Mouse (Mus musculus) liver, embryonic 15.5 days (tissue): ENCODE data around the gene Gsdma2. TPM values are rescaled to one million over a fixed set of nuclear protein-coding genes. Genes with fewer than 3 reads are reported as not detected.
"Not testable (repeated sequence)": the region's sequence is repeated elsewhere in the genome, so short reads cannot be mapped to it uniquely, and the experiment has no call there.

ENCODE experiments used
- ATAC-seq: fragments of 200-750 bp; cut with Nextera tagmentation; 2 replicates; pipeline ENCODE4 v1.8.0; 2017; ENCODE audit warnings: moderate number of reproducible peaks, mild to moderate bottlenecking, moderate library complexity; ENCODE audit not compliant: insufficient read depth
- H3K27ac ChIP-seq: fragments of 300-500 bp; sonication (generic); replicated peaks from 2 replicates; pipeline ENCODE4 v1.5.1; 2015; ENCODE audit warnings: mild to moderate bottlenecking, inconsistent platforms
- H3K27me3 ChIP-seq: fragments of 300-500 bp; sonication (generic); 2 replicates; pipeline ENCODE4 v1.6.1; 2015; ENCODE audit warnings: mild to moderate bottlenecking, inconsistent platforms
- H3K36me3 ChIP-seq: fragments of 300-500 bp; sonication (generic); replicated peaks from 2 replicates; pipeline ENCODE4 v1.6.1; 2015; ENCODE audit warnings: moderate library complexity, mild to moderate bottlenecking, inconsistent platforms
- H3K4me1 ChIP-seq: fragments of 300-500 bp; sonication (generic); replicated peaks from 2 replicates; pipeline ENCODE4 v1.6.1; 2015; ENCODE audit warnings: inconsistent platforms
- H3K4me2 ChIP-seq: fragments of 300-500 bp; sonication (generic); 2 replicates; pipeline ENCODE4 v1.6.1; 2015; ENCODE audit warnings: moderate library complexity, mild to moderate bottlenecking, inconsistent platforms
- H3K4me3 ChIP-seq: fragments of 300-500 bp; sonication (generic); replicated peaks from 2 replicates; pipeline ENCODE4 v1.5.1; 2015; ENCODE audit warnings: mild to moderate bottlenecking, inconsistent platforms
- H3K9ac ChIP-seq: fragments of 300-500 bp; sonication (generic); 2 replicates; pipeline ENCODE4 v1.6.1; 2015; ENCODE audit warnings: moderate library complexity, mild to moderate bottlenecking, inconsistent platforms
- H3K9me3 ChIP-seq: fragments of 300-500 bp; sonication (generic); replicated peaks from 2 replicates; pipeline ENCODE4 v1.6.1; 2016; ENCODE audit warnings: inconsistent platforms
- WGBS: fragments of 180-500 bp; shearing (Covaris S2); methylation state at CpG from one replicate; pipeline ENCODE4 v1.1.7; 2015; ENCODE audit warnings: mixed read lengths; ENCODE audit not compliant: insufficient replicate concordance; 5-methylcytosine and 5-hydroxymethylcytosine counted together
- polyA plus RNA-seq: library from polyadenylated mRNA; unstranded; fragments of >200 nt; fragmentation: Nextera tagmentation; extraction: Ambion mirVana; gene quantifications from 2 replicates; pipeline ENCODE4 v1.2.1, GENCODE M21; 2015

The Gsdma2 gene
- not detected in 2 replicates for polyA plus RNA-seq

- Histone ChIP-seq H3K9me3 (no peaks in the 10 kb centered on the region), H3K4me2 (no peak within 1 kb of the TSS), H3K36me3 (no peaks in the 10 kb centered on the region), H3K27ac (no peak within 1 kb of the TSS), H3K27me3 (peaks cover 18% of the 10 kb centered on the region; the same call in 1 of the 2 replicates), H3K4me1 (no peaks in the 10 kb centered on the region), H3K9ac (no peak within 1 kb of the TSS), H3K4me3 (no peak within 1 kb of the TSS)
- 19% methylated on average over 2 of the region's 2 CpGs for WGBS
- ATAC-seq: no peak
Measured at GRCm38 (mm10) chr11:98646459-98646858, at the start of gene Gsdma2. Gene Gsdma2, plus strand, starts transcription at chr11:98646759.

- no peak overlapping the region for H3K4me2 ChIP-seq
- peaks cover 15% of the 10 kb centered on the region for H3K4me1 ChIP-seq
- H3K9ac ChIP-seq: no peak overlapping the region
- ATAC-seq: no peak
- H3K4me3 ChIP-seq: no peak overlapping the region
- WGBS: 20% methylated on average over 6 of the region's 6 CpGs
- no peak overlapping the region for H3K27ac ChIP-seq
- peaks cover 62% of the 10 kb centered on the region for H3K27me3 ChIP-seq
- no peaks in the 10 kb centered on the region for H3K9me3 ChIP-seq
- H3K36me3 ChIP-seq: no peaks in the 10 kb centered on the region
Measured at GRCm38 (mm10) chr11:98597363-98597762, 49.2 kb upstream of the Gsdma2 start.

- H3K27ac ChIP-seq: no peak within 1 kb of the TSS
- 73% methylated on average over 8 of the region's 8 CpGs for WGBS
- no peak for ATAC-seq
Measured at GRCm38 (mm10) chr11:98597991-98598390, 48.6 kb upstream of the Gsdma2 start, which contains the start of gene Lrrc3c. Gene Lrrc3c, plus strand, starts transcription at chr11:98598291.

GRCm38 (mm10) chr11:98598851-98599290 is 47.7 kb upstream of the Gsdma2 start:
- Histone ChIP-seq H3K36me3 (no peaks in the 10 kb centered on the region), H3K4me1 (peaks cover 11% of the 10 kb centered on the region), H3K27ac (no peak overlapping the region), H3K4me2 (no peak overlapping the region), H3K9ac (no peak overlapping the region), H3K27me3 (peaks cover 71% of the 10 kb centered on the region), H3K4me3 (no peak overlapping the region), H3K9me3 (no peaks in the 10 kb centered on the region)
- ATAC-seq: no peak
- WGBS: 54% methylated on average over 18 of the region's 18 CpGs

More at GRCm38 (mm10) chr11:98597991-98598390, 48.6 kb upstream of the Gsdma2 start, which contains the start of gene Lrrc3c:
- Histone ChIP-seq H3K27me3 (peaks cover 63% of the 10 kb centered on the region), H3K4me3 (no peak within 1 kb of the TSS), H3K4me2 (no peak within 1 kb of the TSS), H3K9me3 (no peaks in the 10 kb centered on the region), H3K36me3 (no peaks in the 10 kb centered on the region), H3K4me1 (peaks cover 11% of the 10 kb centered on the region), H3K9ac (no peak within 1 kb of the TSS)

- no peak for ATAC-seq
- 20% methylated on average over 18 of the region's 18 CpGs for WGBS
- Histone ChIP-seq H3K4me3 (no peak overlapping the region), H3K4me2 (no peak overlapping the region), H3K36me3 (no peaks in the 10 kb centered on the region), H3K27me3 (peaks cover 71% of the 10 kb centered on the region), H3K4me1 (peaks cover 11% of the 10 kb centered on the region), H3K9me3 (no peaks in the 10 kb centered on the region), H3K27ac (no peak overlapping the region), H3K9ac (no peak overlapping the region)
Measured at GRCm38 (mm10) chr11:98599291-98599690, 47.3 kb upstream of the Gsdma2 start.

GRCm38 (mm10) chr11:98602090-98602690 is 44.4 kb upstream of the Gsdma2 start:
- ATAC-seq: peak; percentile 38; the same call in 1 of the 2 replicates
- WGBS: 3% methylated on average over 20 of the region's 20 CpGs
- no peaks in the 10 kb centered on the region for H3K36me3 ChIP-seq
- no peak overlapping the region for H3K9ac ChIP-seq
- peaks cover 7% of the 10 kb centered on the region for H3K4me1 ChIP-seq
- peaks cover 82% of the 10 kb centered on the region for H3K27me3 ChIP-seq
- H3K4me2 ChIP-seq: peak overlapping the region; percentile 54
- H3K9me3 ChIP-seq: no peaks in the 10 kb centered on the region
- peak overlapping the region; percentile 31 for H3K4me3 ChIP-seq
- no peak overlapping the region for H3K27ac ChIP-seq

- H3K4me2 ChIP-seq: no peak overlapping the region
- peaks cover 78% of the 10 kb centered on the region for H3K27me3 ChIP-seq
Measured at GRCm38 (mm10) chr11:98603953-98604352, 42.6 kb upstream of the Gsdma2 start.

GRCm38 (mm10) chr11:98604911-98605310 is 41.6 kb upstream of the Gsdma2 start:
- peaks cover 77% of the 10 kb centered on the region for H3K27me3 ChIP-seq
- H3K4me3 ChIP-seq, H3K4me1 ChIP-seq, H3K4me2 ChIP-seq, ATAC-seq, H3K27ac ChIP-seq, H3K36me3 ChIP-seq, H3K9ac ChIP-seq, H3K9me3 ChIP-seq: not testable (repeated sequence)
- WGBS: 47% methylated on average over 6 of the region's 6 CpGs

More at GRCm38 (mm10) chr11:98603953-98604352, 42.6 kb upstream of the Gsdma2 start:
- Histone ChIP-seq H3K36me3 (no peaks in the 10 kb centered on the region), H3K4me1 (peaks cover 6% of the 10 kb centered on the region), H3K9ac (no peak overlapping the region), H3K4me3 (no peak overlapping the region), H3K27ac (no peak overlapping the region), H3K9me3 (no peaks in the 10 kb centered on the region)
- 61% methylated on average over 2 of the region's 2 CpGs for WGBS
- no peak for ATAC-seq

- WGBS: 5% methylated on average over 3 of the region's 3 CpGs
- no peak overlapping the region for H3K4me3 ChIP-seq
- ATAC-seq: no peak
- H3K9me3 ChIP-seq: no peaks in the 10 kb centered on the region
- H3K4me1 ChIP-seq: peaks cover 6% of the 10 kb centered on the region
- H3K4me2 ChIP-seq: no peak overlapping the region
- no peak overlapping the region for H3K27ac ChIP-seq
- H3K36me3 ChIP-seq: no peaks in the 10 kb centered on the region
- H3K9ac ChIP-seq: no peak overlapping the region
- H3K27me3 ChIP-seq: peaks cover 58% of the 10 kb centered on the region
Measured at GRCm38 (mm10) chr11:98606763-98607162, 39.8 kb upstream of the Gsdma2 start.

- 79% methylated on average over 13 of the region's 13 CpGs for WGBS
Measured at GRCm38 (mm10) chr11:98620791-98621190, 25.8 kb upstream of the Gsdma2 start.

GRCm38 (mm10) chr11:98623981-98624380 is 22.6 kb upstream of the Gsdma2 start:
- 58% methylated on average over 6 of the region's 6 CpGs for WGBS

More at GRCm38 (mm10) chr11:98620791-98621190, 25.8 kb upstream of the Gsdma2 start:
- Histone ChIP-seq H3K36me3 (no peaks in the 10 kb centered on the region), H3K4me3 (no peak overlapping the region), H3K27me3 (no peaks in the 10 kb centered on the region), H3K4me2 (no peak overlapping the region), H3K9ac (no peak overlapping the region), H3K4me1 (no peaks in the 10 kb centered on the region), H3K9me3 (no peaks in the 10 kb centered on the region; the same call in 1 of the 2 replicates), H3K27ac (no peak overlapping the region)
- no peak for ATAC-seq

More at GRCm38 (mm10) chr11:98623981-98624380, 22.6 kb upstream of the Gsdma2 start:
- not testable (repeated sequence) for H3K4me3 ChIP-seq, ATAC-seq, H3K9me3 ChIP-seq, H3K27me3 ChIP-seq, H3K4me1 ChIP-seq, H3K4me2 ChIP-seq, H3K9ac ChIP-seq, H3K36me3 ChIP-seq, H3K27ac ChIP-seq
